Mouse (Mus musculus) CH12F3 (cell line): Measurements from ENCODE around the gene Cited4.

Experiments
- in situ Hi-C: fragments of 300-500 bp; cut with MboI; formaldehyde crosslinking; loops from 2 replicates; pipeline ENCODE4 v1.14.3; 2020; ENCODE audit warnings: low sequenced_read_pairs

The Cited4 gene

GRCm38 (mm10) chr4:120666358-120667024 is at the start of gene Cited4:
TSS of gene Cited4 (plus strand) at chr4:120666572.
- in situ Hi-C loops: no loop called here

- in situ Hi-C loops: no loop called here
These were observed 38.6 kb upstream of the Cited4 start for GRCm38 (mm10) chr4:120627728-120628127.

- in situ Hi-C loops: no loop called here
These were observed 36.0 kb upstream of the Cited4 start for GRCm38 (mm10) chr4:120630218-120630931.

- in situ Hi-C loops: no loop called here
These were observed 34.5 kb upstream of the Cited4 start for GRCm38 (mm10) chr4:120631828-120632227.

GRCm38 (mm10) chr4:120635351-120635750 is 31.0 kb upstream of the Cited4 start:
- in situ Hi-C loops: no loop called here

GRCm38 (mm10) chr4:120641946-120642345 is 24.4 kb upstream of the Cited4 start:
- in situ Hi-C loops: no loop called here

- in situ Hi-C loops: no loop called here
These were observed 22.5 kb upstream of the Cited4 start for GRCm38 (mm10) chr4:120643899-120644298.

- in situ Hi-C loops: no loop called here
These were observed 16.8 kb upstream of the Cited4 start for GRCm38 (mm10) chr4:120649369-120650207.

- in situ Hi-C loops: no loop called here
These were observed 16.2 kb upstream of the Cited4 start for GRCm38 (mm10) chr4:120650208-120650592.

- in situ Hi-C loops: no loop called here
These were observed 10.5 kb upstream of the Cited4 start for GRCm38 (mm10) chr4:120655898-120656297.

- in situ Hi-C loops: no loop called here
These were observed 5.9 kb upstream of the Cited4 start for GRCm38 (mm10) chr4:120660485-120660884.

- in situ Hi-C loops: no loop called here
These were observed 1.8 kb upstream of the Cited4 start for GRCm38 (mm10) chr4:120664601-120665000.

- in situ Hi-C loops: no loop called here
These were observed 1.1 kb upstream of the Cited4 start for GRCm38 (mm10) chr4:120665144-120665700.

- in situ Hi-C loops: no loop called here
These were observed 590 bp upstream of the Cited4 start for GRCm38 (mm10) chr4:120665782-120666181.

GRCm38 (mm10) chr4:120667045-120667501 is 701 bp downstream of the Cited4 start:
- in situ Hi-C loops: no loop called here

GRCm38 (mm10) chr4:120667555-120667954 is 1.2 kb downstream of the Cited4 start:
- in situ Hi-C loops: no loop called here

- in situ Hi-C loops: no loop called here
These were observed 2.2 kb downstream of the Cited4 start for GRCm38 (mm10) chr4:120668551-120668950.

- in situ Hi-C loops: no loop called here
These were observed 3.2 kb downstream of the Cited4 start for GRCm38 (mm10) chr4:120669585-120669984.

- in situ Hi-C loops: loop anchor here (5.0 kb wide), 1 partner anchor 74 kb away; no protein-coding TSS in a partner anchor
These were observed 4.7 kb downstream of the Cited4 start for GRCm38 (mm10) chr4:120671046-120671445.

- in situ Hi-C loops: loop anchor here (5.0 kb wide), 1 partner anchor 76 kb away; no protein-coding TSS in a partner anchor
These were observed 7.2 kb downstream of the Cited4 start for GRCm38 (mm10) chr4:120673606-120674005.
